Mouse (Mus musculus) granulocyte monocyte progenitor cell, adult 5-6 weeks (primary cell): ENCODE results near the gene Arhgef39. TPM values are rescaled to one million over a fixed set of nuclear protein-coding genes. Genes with fewer than 3 reads are reported as not detected.

ENCODE experiments used
- ATAC-seq: replicated peaks from 2 replicates; pipeline ENCODE4 v1.8.0; 2016; ENCODE audit warnings: mild to moderate bottlenecking, moderate TSS enrichment, inconsistent platforms; ENCODE audit not compliant: poor library complexity, severe bottlenecking
- total RNA-seq, 2 experiments: library from RNA; stranded (forward) in 1 of 2; stranded (reverse) in 1 of 2; fragments of 200-712, 200-1000 nt in 1 of 2; fragments of >200 nt in 1 of 2; fragmentation: Nextera tagmentation in 1 of 2; gene quantifications; 2 replicates each; pipeline ENCODE4 v1.2.3; 2014 to 2017

Arhgef39 gene
- total RNA-seq (2014; fragmentation: Nextera tagmentation) (52.0 and 55.5 TPM in 2 replicates), total RNA-seq (2017) (63.7 and 81.2 TPM in 2 replicates)

DNA sequence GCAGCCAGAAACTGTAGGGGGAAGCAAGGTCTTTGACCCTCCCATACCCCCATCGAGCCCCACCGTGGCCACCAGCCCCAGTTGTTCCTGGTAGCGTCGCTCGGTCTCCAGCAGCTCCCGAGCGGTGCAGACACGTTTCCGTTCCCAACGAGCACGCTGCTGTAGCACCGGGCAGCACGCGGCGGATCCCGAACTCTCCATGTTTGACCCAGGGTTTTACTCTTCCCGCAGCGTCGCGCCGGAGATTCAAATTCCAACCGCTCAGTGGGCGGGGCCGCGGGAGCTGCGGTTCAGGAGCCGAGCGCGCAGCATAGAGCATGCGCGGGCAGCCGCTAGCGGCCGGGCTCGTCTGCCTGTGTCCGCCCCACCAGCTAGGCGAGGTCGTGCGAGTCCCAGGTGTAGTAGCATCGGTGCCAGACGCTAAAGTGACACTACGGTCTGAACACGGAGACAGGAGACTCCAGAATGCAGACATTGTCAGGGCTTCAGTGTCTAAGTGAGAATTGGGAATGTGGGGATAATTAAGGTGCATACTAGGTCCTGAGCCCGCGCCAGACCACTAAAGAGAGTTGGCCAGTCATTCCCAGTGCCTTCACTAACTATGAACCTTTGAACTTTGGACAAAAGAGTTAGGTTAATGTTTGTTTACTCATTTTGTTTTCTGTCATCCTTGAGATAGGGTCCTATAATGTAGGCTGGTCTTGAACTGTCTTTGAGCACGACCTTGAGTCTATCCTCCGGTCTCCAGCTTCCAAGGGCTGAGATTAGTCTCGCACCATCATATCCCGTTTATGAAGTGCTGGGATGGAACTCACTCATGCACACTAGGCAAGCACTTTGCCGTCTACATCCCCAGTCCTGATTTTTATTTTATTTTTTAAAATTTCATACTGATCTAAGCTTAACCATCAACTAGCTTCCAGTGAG is at the start of gene Arhgef39:
TSS of gene Arhgef39 (minus strand) at position 289 of the 927 bp plus-strand sequence.
- peak; percentile 72 for ATAC-seq

DNA sequence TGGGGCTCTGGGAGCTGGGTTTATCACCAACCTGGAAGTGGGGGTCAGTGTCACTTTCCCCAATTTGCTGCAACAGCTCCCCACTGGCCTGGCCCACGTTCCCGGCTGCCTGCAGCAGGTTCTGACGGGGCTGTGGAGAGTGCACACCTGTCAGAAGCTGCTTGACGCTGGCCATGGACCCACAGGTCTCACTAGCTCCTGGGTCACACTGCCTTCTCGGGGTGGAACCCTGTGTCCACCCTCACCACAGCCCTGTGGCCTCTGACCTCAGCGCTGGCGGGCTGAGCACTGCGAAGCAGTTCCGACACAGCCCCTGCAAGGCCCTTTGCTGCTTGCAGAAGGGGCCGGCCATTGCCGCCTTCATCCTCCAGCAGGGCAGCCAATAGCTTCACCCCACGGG is 49.6 kb upstream of the Arhgef39 start:
- no peak for ATAC-seq

DNA sequence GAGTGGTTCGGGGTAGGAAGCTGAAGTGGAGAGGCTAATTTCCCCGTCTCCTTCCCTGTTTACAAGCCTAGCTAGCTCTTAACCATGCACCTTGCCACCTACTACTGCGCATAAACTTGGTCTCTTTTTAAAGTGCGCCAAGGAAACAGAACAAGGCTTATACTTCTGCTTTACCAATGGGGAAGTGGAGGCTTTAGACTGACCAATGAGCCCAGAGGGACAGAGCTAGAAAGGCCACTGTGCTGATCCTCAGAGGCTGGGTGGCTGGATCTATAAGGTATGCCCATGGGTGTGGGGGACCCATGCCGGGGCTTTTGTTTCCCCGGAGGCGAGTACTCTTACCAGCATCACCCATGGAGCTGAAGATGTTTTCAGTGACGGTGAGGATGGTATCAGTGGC is 47.7 kb upstream of the Arhgef39 start:
- ATAC-seq, result no peak

- ATAC-seq, result no peak
These were observed 47.0 kb upstream of the Arhgef39 start for GRCm38 (mm10) chr4:43546375-43547047.

- ATAC-seq, result no peak
These were observed 42.5 kb upstream of the Arhgef39 start for GRCm38 (mm10) chr4:43542044-43542443.

DNA sequence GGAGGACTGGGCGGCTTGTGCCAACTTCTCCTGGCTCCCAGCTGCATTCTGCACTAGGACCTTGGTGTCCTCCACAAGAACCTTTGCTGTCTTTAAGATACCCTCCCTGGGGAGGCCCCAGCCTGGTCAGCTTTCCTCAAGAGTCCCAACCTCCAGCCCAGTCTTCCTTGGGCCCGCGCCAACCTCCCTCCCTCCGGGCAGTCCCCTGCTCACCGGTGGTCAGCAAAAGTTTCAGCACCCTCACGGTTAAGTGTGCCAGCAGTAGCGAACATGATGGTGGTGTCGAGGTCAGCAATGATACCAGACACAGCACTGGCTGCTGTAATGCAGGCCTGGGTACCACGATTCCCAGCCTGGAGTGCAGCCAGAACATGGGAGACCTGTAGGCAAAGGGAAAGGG is 36.5 kb upstream of the Arhgef39 start:
- no peak for ATAC-seq

- no peak for ATAC-seq
These were observed 36.1 kb upstream of the Arhgef39 start for GRCm38 (mm10) chr4:43535628-43536027.

DNA sequence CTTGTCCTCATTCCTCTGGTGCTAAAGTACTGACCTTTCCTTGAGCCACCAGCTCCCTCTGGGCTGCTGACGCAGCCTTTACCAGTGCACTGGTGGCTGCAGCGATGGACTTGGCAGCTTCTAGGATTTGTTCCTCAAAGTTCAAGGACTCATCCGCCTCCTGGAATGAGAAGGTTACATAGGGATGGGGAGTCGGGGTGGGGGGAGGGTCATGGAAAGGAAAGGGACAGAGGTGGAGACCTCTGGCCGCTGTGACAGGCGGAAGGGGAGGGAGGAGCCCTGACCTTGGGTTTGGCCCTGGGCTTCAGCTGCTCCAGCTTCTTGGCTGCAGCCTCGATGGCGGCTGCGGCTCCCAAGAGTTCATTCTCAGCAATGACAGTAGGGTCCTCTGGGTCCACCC is 33.8 kb upstream of the Arhgef39 start:
- ATAC-seq, result no peak

- ATAC-seq, result peak; percentile 54
These were observed 31.1 kb upstream of the Arhgef39 start for GRCm38 (mm10) chr4:43530581-43530980.

- ATAC-seq, result no peak
These were observed 30.6 kb upstream of the Arhgef39 start for GRCm38 (mm10) chr4:43530081-43530501.

- ATAC-seq, result no peak
These were observed 29.0 kb upstream of the Arhgef39 start for GRCm38 (mm10) chr4:43528487-43528886.

DNA sequence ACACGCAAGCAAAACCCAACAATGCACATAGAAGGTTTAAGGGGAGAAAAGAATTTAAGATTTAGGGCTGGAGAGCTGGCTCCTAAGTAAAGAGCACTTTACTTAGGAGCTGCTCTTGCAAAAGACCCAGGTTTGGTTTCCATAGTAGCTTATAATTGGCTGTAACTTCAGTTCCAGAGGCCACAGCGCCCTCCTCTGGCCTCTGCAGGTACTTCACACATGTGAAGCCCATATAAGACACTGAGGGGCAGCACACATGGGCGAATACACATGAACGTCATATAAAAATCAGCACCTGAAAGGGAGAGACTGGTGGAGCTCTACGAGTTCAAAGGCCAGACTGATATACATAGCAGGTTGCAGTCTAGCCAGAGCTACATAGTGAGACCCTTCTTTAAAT is 28.4 kb upstream of the Arhgef39 start:
- 0 out of 2 replicates have a peak, but pooled peaks have one; percentile 21 for ATAC-seq

- peak; percentile 43 for ATAC-seq
These were observed 20.5 kb upstream of the Arhgef39 start for GRCm38 (mm10) chr4:43519956-43520355.

- no peak for ATAC-seq
These were observed 20.1 kb upstream of the Arhgef39 start for GRCm38 (mm10) chr4:43519551-43519950.

GRCm38 (mm10) chr4:43515764-43516708 is 16.5 kb upstream of the Arhgef39 start:
- peak; percentile 63 for ATAC-seq

- ATAC-seq, result no peak
These were observed 14.3 kb upstream of the Arhgef39 start for GRCm38 (mm10) chr4:43513791-43514190.

GRCm38 (mm10) chr4:43513300-43513699 is 13.8 kb upstream of the Arhgef39 start:
- ATAC-seq, result no peak

DNA sequence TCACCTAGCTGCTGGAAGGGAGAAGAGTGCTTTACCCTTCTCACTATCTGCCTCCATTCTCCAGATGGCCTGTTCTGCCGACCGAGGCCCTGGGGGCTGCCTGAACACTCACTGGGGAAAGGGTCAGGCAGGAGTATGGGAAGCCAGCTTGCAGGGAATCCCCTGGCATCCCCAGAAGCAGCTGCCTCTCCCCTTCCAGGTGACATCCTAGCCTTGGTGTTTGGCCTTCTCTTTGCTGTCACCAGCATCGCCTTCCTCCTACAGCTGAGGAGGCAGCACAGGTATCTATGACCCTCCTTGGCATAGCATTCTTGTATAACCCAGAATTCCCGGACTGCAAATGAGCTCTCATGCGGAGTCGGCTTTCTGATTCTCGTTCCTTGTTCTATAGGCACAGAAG is 13.2 kb upstream of the Arhgef39 start:
- ATAC-seq, result no peak

DNA sequence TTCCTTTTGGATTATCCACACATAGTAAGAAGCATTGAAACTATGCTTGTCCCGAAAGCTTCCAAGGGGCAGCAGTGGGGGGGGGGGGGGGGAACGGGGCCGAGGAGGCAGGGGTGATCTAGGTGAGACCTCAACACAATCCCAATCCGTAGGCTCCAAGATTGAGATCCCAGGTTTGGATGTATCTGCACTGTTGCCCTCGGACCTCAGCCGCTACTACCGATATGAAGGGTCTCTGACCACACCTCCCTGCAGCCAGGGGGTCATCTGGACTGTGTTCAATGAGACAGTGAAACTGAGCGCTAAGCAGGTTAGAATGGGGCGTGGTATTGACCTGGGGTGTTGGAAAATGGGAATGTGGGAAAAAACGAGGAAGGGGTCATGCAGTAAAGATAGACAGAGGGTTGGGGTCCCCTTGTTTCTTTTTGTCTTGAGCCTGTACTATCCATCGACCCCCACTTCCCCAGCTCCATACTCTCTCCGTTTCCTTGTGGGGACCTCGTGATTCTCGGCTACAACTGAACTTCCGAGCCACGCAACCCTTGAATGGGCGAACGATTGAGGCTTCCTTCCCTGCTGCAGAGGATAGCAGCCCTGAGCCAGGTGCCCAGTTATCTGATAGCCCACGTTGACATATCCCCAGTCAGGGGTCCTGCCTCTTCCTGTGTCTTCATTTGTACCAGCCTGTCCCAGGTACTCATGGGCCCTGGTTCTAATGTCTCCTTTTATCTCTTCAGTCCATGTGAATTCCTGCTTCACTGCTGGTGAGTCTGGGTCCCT is 12.4 kb upstream of the Arhgef39 start:
- no peak for ATAC-seq
